Mouse (Mus musculus) CH12.LX (cell line): Measurements from ENCODE around the gene AW822073. TPM values are rescaled to one million over a fixed set of nuclear protein-coding genes. Genes with fewer than 3 reads are reported as not detected.
A peak's percentile ranks its signal among the peaks of the same experiment; 100 is the strongest.
"Not testable (repeated sequence)": the region's sequence is repeated elsewhere in the genome, so short reads cannot be mapped to it uniquely, and the experiment has no call there.

Experiments
- DNase-seq: peaks from one replicate; pipeline ENCODE4 v3.0.0-alpha.2; 2013; ENCODE audit errors: extremely low read depth
- H3K27ac ChIP-seq: 2 replicates; pipeline ENCODE4 v1.5.1; 2012; ENCODE audit warnings: low read depth, mild to moderate bottlenecking, control low read depth, moderate library complexity; ENCODE audit not compliant: insufficient read depth
- H3K27me3 ChIP-seq: replicated peaks from 2 replicates; pipeline ENCODE3; 2012; ENCODE audit warnings: inconsistent platforms
- H3K36me3 ChIP-seq, 2 experiments: replicated peaks in 1 of 2; 2 replicates each; pipeline versions ENCODE3 to v1.6.1; 2012; ENCODE audit warnings: inconsistent platforms in 1 of 2, low read length in 1 of 2, mild to moderate bottlenecking in 1 of 2, mixed read lengths in 1 of 2, moderate library complexity in 1 of 2; ENCODE audit not compliant: control insufficient read depth in 1 of 2, insufficient read depth in 1 of 2
- H3K4me1 ChIP-seq, 2 experiments: 2 replicates each; pipeline ENCODE4 v1.6.1; 2012; ENCODE audit warnings: inconsistent platforms in 1 of 2, moderate library complexity in 1 of 2; ENCODE audit not compliant: insufficient read depth in 2 of 2, control insufficient read depth in 1 of 2
- H3K4me2 ChIP-seq: 2 replicates; pipeline ENCODE4 v1.6.1; 2012; ENCODE audit warnings: low read depth, mild to moderate bottlenecking, control low read depth; ENCODE audit not compliant: poor library complexity, insufficient read depth, severe bottlenecking
- H3K4me3 ChIP-seq, 3 experiments: fragments of 150-350 bp in 1 of 3; sonication (generic) in 1 of 3; replicated peaks in 1 of 3; 2 replicates each; pipeline versions ENCODE3 to v1.5.1; 2011 to 2012; ENCODE audit warnings: low read depth in 2 of 3, low read length in 2 of 3, mild to moderate bottlenecking in 2 of 3, moderate library complexity in 2 of 3, control low read depth in 1 of 3, improper control_type of control experiment in 1 of 3, inconsistent platforms in 1 of 3, mixed read lengths in 1 of 3; ENCODE audit not compliant: poor library complexity in 1 of 3
- H3K79me2 ChIP-seq: replicated peaks from 2 replicates; pipeline ENCODE4 v1.6.1; 2012; ENCODE audit warnings: mild to moderate bottlenecking, moderate library complexity; ENCODE audit not compliant: control insufficient read depth, poor library complexity, insufficient read depth, severe bottlenecking; ENCODE audit errors: extremely low read depth
- H3K9ac ChIP-seq: 2 replicates; pipeline ENCODE4 v1.6.1; 2012; ENCODE audit warnings: low read depth, mild to moderate bottlenecking, control low read depth, moderate library complexity; ENCODE audit not compliant: insufficient read depth
- H3K9me3 ChIP-seq: replicated peaks from 2 replicates; pipeline ENCODE3; 2012; ENCODE audit warnings: low read length, inconsistent platforms, mixed read lengths
- dilution Hi-C: fragments of 300-500 bp; cut with MboI; formaldehyde crosslinking; loops from 2 replicates; pipeline ENCODE4 v1.14.3; 2020; ENCODE audit warnings: low sequenced_read_pairs; ENCODE audit not compliant: extremely low pct_unique_long_range_greater_than_20kb, extremely low pct_ligation_motif_present
- in situ Hi-C: fragments of 300-500 bp; cut with MboI; formaldehyde crosslinking; loops from 3 replicates; pipeline ENCODE4 v1.14.3; 2019; ENCODE audit warnings: low sequenced_read_pairs, low pct_ligation_motif_present, low pct_unique_long_range_greater_than_20kb, mixed read lengths
- polyA plus RNA-seq: library from polyadenylated mRNA; unstranded; fragments of >175 nt; gene quantifications from 2 replicates; pipeline ENCODE4 v1.2.1, GENCODE M21; 2012; ENCODE audit warnings: low read depth; ENCODE audit not compliant: insufficient read length
- total RNA-seq, 2 experiments: library from RNA; depleted of rRNA; stranded (reverse); fragments of 300-350 nt in 1 of 2; fragments of >200 nt in 1 of 2; gene quantifications; 2 replicates each; pipeline ENCODE4 v1.2.3; 2012 to 2014

AW822073 gene
- total and polyA plus RNA-seq, 3 experiments: not detected

DNA sequence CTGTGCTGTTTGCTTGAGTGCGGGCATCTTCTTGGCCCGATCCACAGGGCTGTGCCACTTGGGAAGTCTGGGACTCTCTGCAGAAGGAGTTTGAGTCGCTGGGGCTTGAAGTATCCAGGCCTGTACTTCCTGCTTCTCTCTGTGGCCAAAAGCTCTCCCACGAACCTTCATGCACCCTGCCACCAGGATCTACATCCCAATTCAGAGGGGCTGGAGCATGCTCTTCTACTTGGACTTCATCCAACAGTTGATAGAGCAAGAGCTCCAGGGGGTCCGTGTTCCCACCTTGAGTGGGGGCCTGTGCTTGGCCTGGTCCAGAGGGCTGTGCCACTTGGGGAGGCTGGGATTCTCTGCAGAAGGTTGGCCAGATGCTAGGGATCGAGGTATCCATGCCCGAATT, 6.4 kb upstream of the AW822073 start:
- H3K9ac ChIP-seq, DNase-seq, H3K79me2 ChIP-seq, H3K4me3 ChIP-seq, H3K9me3 ChIP-seq, H3K36me3 ChIP-seq, dilution Hi-C loops, H3K27ac ChIP-seq, in situ Hi-C loops, H3K4me2 ChIP-seq, H3K4me1 ChIP-seq: not testable (repeated sequence)
- H3K27me3 ChIP-seq: peaks cover 12% of the 10 kb centered on the region

DNA sequence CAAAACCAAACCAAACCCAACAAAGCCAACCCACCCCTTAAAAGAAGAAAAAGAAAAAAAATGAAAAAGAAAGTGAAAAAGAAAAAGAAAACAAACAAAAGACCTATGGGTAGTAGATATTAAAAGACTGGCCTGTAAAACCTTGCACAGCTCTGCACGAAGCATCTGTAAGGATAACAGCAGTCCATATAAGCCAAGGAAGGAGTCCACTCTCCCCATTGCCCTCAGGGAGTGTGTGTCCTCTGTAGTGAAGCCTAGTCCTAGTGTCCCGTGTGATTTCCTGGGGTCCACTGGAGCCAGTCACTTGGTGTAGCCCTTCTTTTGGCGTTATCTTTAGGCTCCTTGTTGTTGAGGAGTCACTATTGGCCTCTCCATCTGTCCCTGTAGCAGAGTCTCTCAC, 5.3 kb upstream of the AW822073 start:
- H3K9ac ChIP-seq, H3K79me2 ChIP-seq, H3K36me3 ChIP-seq, H3K27me3 ChIP-seq, in situ Hi-C loops, H3K4me2 ChIP-seq, DNase-seq, dilution Hi-C loops, H3K9me3 ChIP-seq, H3K27ac ChIP-seq, H3K4me1 ChIP-seq, H3K4me3 ChIP-seq: not testable (repeated sequence)

DNA sequence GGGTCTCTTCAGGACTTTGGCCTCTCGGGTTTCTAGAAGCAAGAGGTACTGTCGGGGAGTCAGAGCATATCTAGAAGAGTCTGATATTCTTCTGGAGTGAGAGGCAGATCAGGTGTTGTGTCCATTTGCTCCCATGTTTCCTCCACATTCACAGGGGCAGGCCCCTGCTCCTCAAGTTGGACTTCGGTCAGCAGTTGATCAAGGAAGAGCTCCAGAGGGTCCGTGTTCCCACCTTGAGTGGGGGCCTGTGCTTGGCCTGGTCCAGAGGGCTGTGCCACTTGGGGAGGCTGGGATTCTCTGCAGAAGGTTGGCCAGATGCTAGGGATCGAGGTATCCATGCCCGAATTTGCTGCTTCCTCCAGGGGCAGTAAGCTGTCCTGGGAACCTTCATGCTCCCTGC, 3.1 kb upstream of the AW822073 start:
- H3K9ac ChIP-seq, H3K9me3 ChIP-seq, H3K4me3 ChIP-seq, H3K27ac ChIP-seq, H3K4me2 ChIP-seq, H3K4me1 ChIP-seq, in situ Hi-C loops, dilution Hi-C loops, H3K27me3 ChIP-seq, H3K36me3 ChIP-seq, H3K79me2 ChIP-seq, DNase-seq: not testable (repeated sequence)

DNA sequence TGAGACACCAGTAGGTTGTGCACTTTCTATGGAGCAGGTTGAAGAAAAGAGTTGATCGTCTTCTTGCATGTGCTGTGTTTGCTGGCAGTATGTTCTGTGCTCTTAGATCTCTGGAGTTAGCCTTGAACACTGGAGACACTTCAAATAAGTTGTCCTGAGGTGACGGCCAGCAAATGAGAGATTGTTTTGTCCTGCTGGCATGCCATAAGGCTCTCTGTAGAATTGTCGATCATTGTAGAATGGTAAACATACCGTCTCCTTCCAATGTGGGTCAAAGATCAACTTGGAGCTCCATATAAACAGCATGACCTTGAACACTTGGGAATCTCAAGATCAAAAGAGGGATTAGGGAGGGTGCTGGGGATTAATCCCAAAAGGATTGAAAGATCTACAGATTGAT, 1.6 kb upstream of the AW822073 start:
- H3K27ac ChIP-seq, H3K4me3 ChIP-seq, H3K4me2 ChIP-seq, H3K4me1 ChIP-seq, H3K79me2 ChIP-seq, H3K27me3 ChIP-seq, in situ Hi-C loops, H3K9me3 ChIP-seq, H3K36me3 ChIP-seq, dilution Hi-C loops, H3K9ac ChIP-seq: not testable (repeated sequence)
- DNase-seq: peak; percentile 21

DNA sequence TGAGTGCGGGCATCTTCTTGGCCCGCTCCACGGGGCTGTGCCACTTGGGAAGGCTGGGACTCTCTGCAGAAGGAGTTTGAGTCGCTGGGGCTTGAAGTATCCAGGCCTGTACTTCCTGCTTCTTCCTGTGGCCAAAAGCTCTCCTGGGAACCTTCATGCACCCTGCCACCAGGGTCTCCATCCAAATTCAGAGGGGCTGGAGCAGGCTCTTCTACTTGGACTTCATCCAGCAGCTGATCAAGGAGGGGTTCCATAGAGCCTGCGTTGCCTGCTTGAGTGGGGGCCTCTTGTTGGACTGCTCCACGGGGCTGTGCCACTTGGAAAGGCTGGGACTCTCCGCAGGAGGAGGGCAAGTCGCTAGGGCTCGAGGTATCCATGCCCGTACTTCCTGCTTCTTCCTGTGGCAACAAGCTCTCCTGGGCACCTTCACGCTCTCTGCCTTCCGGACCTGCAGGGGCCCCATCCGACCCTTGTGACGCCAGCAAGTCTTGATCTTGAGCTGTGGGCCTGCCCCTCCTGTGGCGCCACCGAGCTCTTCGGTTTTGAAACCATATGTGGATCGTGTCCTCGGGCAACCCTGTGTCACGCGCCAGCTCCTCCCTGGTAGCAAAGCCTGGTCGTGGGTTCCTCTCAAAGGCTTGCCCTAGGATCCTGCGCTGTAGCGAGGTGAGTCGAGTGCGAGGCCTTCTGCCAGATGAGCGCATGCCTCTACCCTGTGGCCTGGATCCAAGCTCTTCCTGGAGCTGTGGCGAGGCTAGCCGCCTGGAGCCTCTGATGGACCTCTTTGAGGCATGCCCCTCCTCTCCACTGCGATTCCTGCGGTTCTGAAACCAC, 541 bp downstream of the AW822073 start:
- in situ Hi-C loops, H3K4me2 ChIP-seq, H3K79me2 ChIP-seq, dilution Hi-C loops, H3K4me3 ChIP-seq, H3K9ac ChIP-seq, H3K27ac ChIP-seq, H3K9me3 ChIP-seq, H3K36me3 ChIP-seq, DNase-seq, H3K4me1 ChIP-seq: not testable (repeated sequence)
- peaks cover 12% of the 10 kb centered on the region for H3K27me3 ChIP-seq

DNA sequence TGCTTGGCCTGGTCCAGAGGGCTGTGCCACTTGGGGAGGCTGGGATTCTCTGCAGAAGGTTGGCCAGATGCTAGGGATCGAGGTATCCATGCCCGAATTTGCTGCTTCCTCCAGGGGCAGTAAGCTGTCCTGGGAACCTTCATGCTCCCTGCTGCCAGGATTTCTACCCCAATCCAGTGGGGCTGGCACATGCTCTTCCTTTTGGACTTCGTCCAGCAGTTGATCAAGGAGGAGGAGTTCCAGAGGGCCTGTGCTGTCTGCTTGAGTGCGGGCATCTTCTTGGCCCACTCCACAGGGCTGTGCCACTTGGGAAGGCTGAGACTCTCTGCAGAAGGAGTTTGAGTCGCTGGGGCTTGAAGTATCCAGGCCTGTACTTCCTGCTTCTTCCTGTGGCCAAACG, 1.6 kb downstream of the AW822073 start:
- H3K9ac ChIP-seq, H3K36me3 ChIP-seq, H3K27ac ChIP-seq, H3K9me3 ChIP-seq, H3K4me2 ChIP-seq, H3K4me1 ChIP-seq, dilution Hi-C loops, H3K79me2 ChIP-seq, in situ Hi-C loops, H3K4me3 ChIP-seq, DNase-seq: not testable (repeated sequence)
- H3K27me3 ChIP-seq: peaks cover 20% of the 10 kb centered on the region
